Mouse (Mus musculus): ENCODE measurements around the gene Vmn1r87.

Vmn1r87 gene

DNA sequence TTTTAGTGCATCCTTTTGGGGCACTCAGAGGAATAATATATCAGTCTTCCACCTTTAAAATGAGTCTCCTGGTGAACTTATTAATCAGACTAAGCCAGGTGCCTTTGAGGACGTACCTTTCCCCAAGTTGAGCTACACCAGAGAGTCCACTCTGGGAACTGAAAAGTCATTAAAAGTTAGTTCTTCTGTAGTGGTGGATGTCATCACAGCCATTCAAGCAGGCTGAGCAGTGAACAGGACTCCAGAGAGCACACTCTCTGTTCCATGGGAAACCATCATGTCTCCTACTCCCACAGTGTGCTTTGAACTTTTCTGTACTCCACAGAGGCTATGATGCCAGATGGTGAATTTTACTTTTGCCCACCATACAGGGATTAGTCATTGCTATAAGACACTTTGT is at the start of gene Vmn1r87:
TSS of gene Vmn1r87 (minus strand) at position 101 of the 400 bp plus-strand sequence.
- no peak for DNase-seq

DNA sequence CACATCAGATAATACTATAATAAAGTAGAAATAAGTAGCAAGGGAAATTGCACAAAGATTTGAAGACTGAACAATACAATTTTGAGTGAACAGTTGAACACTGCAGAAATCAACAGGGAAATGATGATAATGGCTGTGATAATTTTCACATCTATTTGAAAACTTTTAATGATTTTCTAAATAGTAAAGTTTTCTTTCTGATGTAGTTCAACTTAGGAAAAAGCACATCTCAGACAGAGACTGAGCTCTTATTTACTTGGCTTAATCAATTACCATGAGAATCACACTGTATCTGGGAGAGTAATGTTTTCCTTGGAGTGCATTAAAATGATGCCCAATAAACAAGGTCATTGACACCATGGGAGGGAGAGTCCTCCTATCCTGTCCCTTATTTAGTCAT is 19.3 kb upstream of the Vmn1r87 start, which contains the start of gene Vmn1r88:
TSS of gene Vmn1r88 (plus strand) at position 301 of the 400 bp plus-strand sequence.
- no peak for DNase-seq

DNA sequence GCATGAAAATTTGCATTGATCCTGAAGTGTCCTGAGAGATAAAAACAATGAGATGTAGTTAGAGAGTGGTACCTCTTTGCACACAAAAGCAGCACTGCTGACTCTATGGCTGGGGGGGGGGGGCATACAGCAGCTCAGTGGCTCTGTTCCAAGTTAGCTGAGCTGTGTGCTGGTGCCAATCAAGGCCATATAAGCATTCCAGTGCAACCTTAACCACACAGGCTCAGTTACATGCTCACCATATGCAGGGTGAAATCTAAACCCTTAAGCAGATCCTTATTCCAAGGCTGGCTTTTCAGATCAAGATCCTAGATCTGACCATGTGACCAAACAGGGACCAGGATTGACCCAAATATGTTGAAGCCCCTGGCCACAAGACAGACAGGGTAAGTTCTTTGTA is 2.6 kb downstream of the Vmn1r87 start:
- DNase-seq: no peak

DNA sequence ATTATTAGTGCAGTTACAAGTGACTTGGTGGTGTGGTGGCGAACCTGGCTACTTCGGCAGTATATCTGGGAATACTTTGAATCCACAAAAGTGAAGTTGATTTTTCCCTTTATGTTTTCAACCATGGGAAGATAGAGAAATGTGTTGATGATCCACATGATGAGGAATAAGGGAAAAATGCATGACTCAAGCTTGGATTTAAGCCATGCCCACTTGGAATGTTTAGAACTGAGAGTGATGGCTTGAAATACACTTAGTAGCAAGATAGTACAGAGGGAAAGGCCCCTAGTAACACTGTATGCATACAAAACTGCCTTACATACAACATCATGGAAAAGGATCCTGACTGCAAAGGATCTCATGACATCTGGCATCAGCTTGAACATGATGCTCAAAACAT is 8.1 kb downstream of the Vmn1r87 start:
- DNase-seq: no peak

DNA sequence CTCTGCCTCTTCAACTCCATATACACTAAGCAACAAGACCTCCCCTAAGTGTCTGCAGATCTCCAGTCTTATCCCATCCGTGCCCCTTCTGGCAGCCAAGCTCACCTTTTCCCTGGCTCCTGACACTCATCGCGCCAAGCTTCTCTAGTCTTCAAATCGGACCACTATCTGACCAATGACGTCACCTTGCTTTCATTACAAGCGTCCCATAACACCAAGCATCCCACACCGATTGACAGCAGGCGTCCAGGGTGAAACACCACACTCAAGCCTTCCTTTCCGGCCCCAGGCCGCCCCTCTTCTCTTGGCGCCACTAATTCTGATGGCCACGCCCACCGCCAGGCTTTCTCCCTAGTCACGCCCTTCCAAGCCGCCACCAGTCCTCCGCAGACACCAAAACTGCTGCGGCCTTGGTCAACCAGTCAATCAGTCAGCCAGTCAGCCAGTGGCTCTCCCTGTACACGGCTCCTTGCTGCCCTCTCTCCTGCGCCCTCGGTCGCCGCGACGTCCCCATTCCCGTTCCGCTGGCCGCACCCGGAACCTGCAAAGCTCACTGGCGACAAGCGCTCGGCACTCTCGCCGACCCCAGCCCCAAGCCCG is 16.3 kb downstream of the Vmn1r87 start:
- peak; percentile 90 for DNase-seq

DNA sequence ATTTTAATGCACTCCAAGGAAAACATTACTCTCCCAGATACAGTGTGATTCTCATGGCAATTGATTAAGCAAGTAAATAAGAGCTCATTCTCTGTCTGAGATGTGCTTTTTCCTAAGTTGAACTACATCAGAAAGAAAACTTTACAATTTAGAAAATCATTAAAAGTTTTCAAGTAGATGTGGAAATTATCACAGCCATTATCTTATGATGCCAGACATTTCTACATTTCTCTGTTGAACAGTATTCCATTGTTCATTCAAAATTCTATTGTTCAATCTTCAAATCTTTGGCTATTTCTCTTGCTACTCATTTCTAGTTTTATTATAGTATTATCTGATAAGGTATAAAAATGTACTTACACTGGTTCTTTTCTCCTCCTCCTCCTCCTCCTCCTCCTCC is 20.1 kb downstream of the Vmn1r87 start, which contains the start of gene Vmn1r86:
TSS of gene Vmn1r86 (minus strand) at position 101 of the 400 bp plus-strand sequence.
- no peak for DNase-seq

DNA sequence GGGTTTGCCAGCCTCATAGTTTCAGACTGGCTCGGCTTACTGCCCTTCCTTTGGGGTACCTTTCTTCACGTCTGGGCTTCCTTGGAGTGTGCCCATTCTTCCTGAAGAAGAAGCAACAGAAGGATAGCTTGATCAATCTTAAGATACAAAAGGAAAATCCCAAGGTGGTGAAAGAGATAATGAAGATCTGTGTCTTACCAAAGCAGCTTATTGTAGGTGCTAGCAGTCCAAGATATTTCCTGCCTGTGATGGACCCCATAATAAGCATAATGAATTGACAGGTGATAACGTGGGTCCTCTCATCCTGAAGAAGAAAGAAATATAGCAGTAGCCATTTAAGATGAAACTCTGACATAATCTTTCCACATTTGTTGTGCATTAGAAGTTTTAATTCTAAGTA is 44.9 kb downstream of the Vmn1r87 start, which contains the start of gene Vmn1r85:
TSS of gene Vmn1r85 (minus strand) at position 101 of the 400 bp plus-strand sequence.
- no peak for DNase-seq
